Mouse (Mus musculus) MEL (cell line): ENCODE results near the gene Mcl1. TPM values are rescaled to one million over a fixed set of nuclear protein-coding genes. Genes with fewer than 3 reads are reported as not detected.

Source experiments
- DNase-seq: peaks from one replicate; pipeline ENCODE4 v3.0.0; 2011; ENCODE audit warnings: low read depth, low spot score
- H3K27ac ChIP-seq: 2 replicates; pipeline ENCODE4 v1.5.1; 2012; ENCODE audit warnings: low read depth, mild to moderate bottlenecking, control low read depth, low read length, moderate library complexity; ENCODE audit not compliant: control insufficient read depth
- H3K27me3 ChIP-seq, 2 experiments: fragments of 150-350 bp in 1 of 2; sonication (generic) in 1 of 2; 2 replicates each; pipeline ENCODE4 v1.6.1; 2012; ENCODE audit warnings: low read length in 2 of 2, mild to moderate bottlenecking in 2 of 2, improper control_type of control experiment in 1 of 2, moderate library complexity in 1 of 2; ENCODE audit not compliant: insufficient read depth in 2 of 2, control insufficient read depth in 1 of 2
- H3K36me3 ChIP-seq, 2 experiments: 2 replicates each; pipeline ENCODE4 v1.6.1; 2012 to 2014; ENCODE audit warnings: low read length in 2 of 2, improper control_type of control experiment in 1 of 2, inconsistent platforms in 1 of 2, mild to moderate bottlenecking in 1 of 2; ENCODE audit not compliant: insufficient read depth in 2 of 2, control insufficient read depth in 1 of 2
- H3K4me1 ChIP-seq, 2 experiments: fragments of 150-350 bp in 1 of 2; sonication (generic) in 1 of 2; 2 replicates each; pipeline ENCODE4 v1.6.1; 2012; ENCODE audit warnings: low read length in 2 of 2, improper control_type of control experiment in 1 of 2, mild to moderate bottlenecking in 1 of 2; ENCODE audit not compliant: insufficient read depth in 2 of 2, control insufficient read depth in 1 of 2
- H3K4me3 ChIP-seq, 2 experiments: fragments of 150-350 bp in 1 of 2; sonication (generic) in 1 of 2; 2 replicates each; pipeline ENCODE4 v1.5.1; 2012; ENCODE audit warnings: low read depth in 2 of 2, low read length in 2 of 2, mild to moderate bottlenecking in 2 of 2, moderate library complexity in 2 of 2, control low read depth in 1 of 2, improper control_type of control experiment in 1 of 2; ENCODE audit not compliant: control insufficient read depth in 1 of 2, insufficient read depth in 1 of 2
- H3K79me2 ChIP-seq: 2 replicates; pipeline ENCODE4 v1.6.1; 2012; ENCODE audit warnings: mild to moderate bottlenecking, low read length, moderate library complexity; ENCODE audit not compliant: control insufficient read depth, poor library complexity, insufficient read depth
- H3K9ac ChIP-seq: 2 replicates; pipeline ENCODE4 v1.6.1; 2012; ENCODE audit warnings: low read depth, mild to moderate bottlenecking, control low read depth, low read length, moderate library complexity; ENCODE audit not compliant: control insufficient read depth, poor library complexity, severe bottlenecking
- H3K9me3 ChIP-seq: fragments of 150-350 bp; sonication (generic); replicated peaks from 2 replicates; pipeline ENCODE4 v1.6.1; 2012; ENCODE audit warnings: mild to moderate bottlenecking, low read length, improper control_type of control experiment, moderate library complexity; ENCODE audit not compliant: insufficient read depth
- MAFK ChIP-seq: IDR thresholded peaks from 2 replicates; pipeline ENCODE4 v1.6.1; 2011; ENCODE audit warnings: low read depth, mild to moderate bottlenecking, low read length, improper control_type of control experiment, borderline replicate concordance
- MAX ChIP-seq: IDR thresholded peaks from 2 replicates; pipeline ENCODE4 v1.6.1; 2011; ENCODE audit warnings: low read length, improper control_type of control experiment
- MYB ChIP-seq: IDR thresholded peaks from 2 replicates; pipeline ENCODE4 v1.6.1; 2011; ENCODE audit warnings: mild to moderate bottlenecking, low read depth, low read length, improper control_type of control experiment
- NELFE ChIP-seq: IDR thresholded peaks from 2 replicates; pipeline ENCODE4 v1.6.1; 2011; ENCODE audit warnings: low read depth, low read length, improper control_type of control experiment
- POLR2AphosphoS5 ChIP-seq: IDR thresholded peaks from 2 replicates; pipeline ENCODE4 v1.6.1; 2012; ENCODE audit warnings: low read depth, borderline replicate concordance, mild to moderate bottlenecking, inconsistent platforms, low read length, moderate library complexity, mixed read lengths
- RAD21 ChIP-seq: IDR thresholded peaks from 2 replicates; pipeline ENCODE4 v1.6.1; 2011; ENCODE audit warnings: mild to moderate bottlenecking, low read depth, low read length, improper control_type of control experiment
- TBP ChIP-seq: IDR thresholded peaks from 2 replicates; pipeline ENCODE4 v1.8.0; 2011; ENCODE audit warnings: low read depth, low read length, improper control_type of control experiment
- UBTF ChIP-seq: IDR thresholded peaks from 2 replicates; pipeline ENCODE4 v1.6.1; 2012; ENCODE audit warnings: low read depth, mild to moderate bottlenecking, inconsistent platforms, low read length, improper control_type of control experiment, moderate library complexity, borderline replicate concordance; ENCODE audit not compliant: insufficient read depth
- ZKSCAN1 ChIP-seq: IDR thresholded peaks from 2 replicates; pipeline ENCODE4 v1.6.1; 2012; ENCODE audit warnings: low read depth, mild to moderate bottlenecking, inconsistent platforms, low read length, improper control_type of control experiment, moderate library complexity
- polyA plus RNA-seq, 2 experiments: library from polyadenylated mRNA; stranded (reverse) in 1 of 2; unstranded in 1 of 2; fragments of >175 nt in 1 of 2; fragments of >200 nt in 1 of 2; gene quantifications; 2 replicates each; pipeline versions ENCODE4 v1.2.1 to v1.2.4; 2012; ENCODE audit warnings: low replicate concordance in 2 of 2, low read depth in 1 of 2; ENCODE audit not compliant: insufficient read length in 2 of 2, insufficient read depth in 1 of 2, missing spikeins in 1 of 2
- total RNA-seq: library from RNA; depleted of rRNA; stranded (reverse); fragments of 300-350 nt; gene quantifications from 2 replicates; pipeline ENCODE4 v1.2.3, GENCODE M21; 2012

Gene Mcl1
- total and polyA plus RNA-seq, 3 experiments = 142 to 211 (median 156) TPM

- no peaks in the 10 kb centered on the region for H3K4me1 ChIP-seq
- no peak overlapping the region for H3K9ac ChIP-seq
- no peak for DNase-seq
- TF ChIP-seq RAD21 (no peak), TBP (no peak), UBTF (no peak), ZKSCAN1 (no peak)
- no peak overlapping the region for H3K27ac ChIP-seq
- no peak overlapping the region for H3K4me3 ChIP-seq
- no peaks in the 10 kb centered on the region for H3K9me3 ChIP-seq
- H3K36me3 ChIP-seq = no peaks in the 10 kb centered on the region
- no peaks in the 10 kb centered on the region for H3K27me3 ChIP-seq
- no peaks in the 10 kb centered on the region for H3K79me2 ChIP-seq
Measured at GRCm38 (mm10) chr3:95684846-95685245, 26.3 kb downstream of the Mcl1 start.

GRCm38 (mm10) chr3:95685301-95685700, 26.7 kb downstream of the Mcl1 start:
- DNase-seq = no peak
- Histone ChIP-seq H3K36me3 (no peaks in the 10 kb centered on the region), H3K27me3 (no peaks in the 10 kb centered on the region), H3K27ac (no peak overlapping the region), H3K4me1 (no peaks in the 10 kb centered on the region), H3K4me3 (no peak overlapping the region), H3K79me2 (no peaks in the 10 kb centered on the region), H3K9ac (no peak overlapping the region), H3K9me3 (no peaks in the 10 kb centered on the region)
- TF ChIP-seq MYB = no peak

- DNase-seq = no peak
- H3K4me1 ChIP-seq = no peaks in the 10 kb centered on the region
- TF ChIP-seq POLR2AphosphoS5 (no peak), MAFK (no peak), NELFE (no peak), MAX (no peak)
- H3K79me2 ChIP-seq = no peaks in the 10 kb centered on the region
- no peaks in the 10 kb centered on the region for H3K9me3 ChIP-seq
- no peak overlapping the region for H3K27ac ChIP-seq
- no peaks in the 10 kb centered on the region for H3K27me3 ChIP-seq
- H3K9ac ChIP-seq = no peak overlapping the region
- H3K36me3 ChIP-seq = no peaks in the 10 kb centered on the region
- no peak overlapping the region for H3K4me3 ChIP-seq
Measured at GRCm38 (mm10) chr3:95685701-95686100, 27.1 kb downstream of the Mcl1 start.
